Mouse (Mus musculus) stomach, postnatal 0 days (tissue): ENCODE data around the gene Gm21860.
"Not testable (repeated sequence)": the region's sequence is repeated elsewhere in the genome, so short reads cannot be mapped to it uniquely, and the experiment has no call there.

Source experiments
- CTCF ChIP-seq: IDR thresholded peaks from 2 replicates; pipeline ENCODE4 v1.5.1; 2016; ENCODE audit warnings: antibody characterized with exemption, low read depth, mild to moderate bottlenecking, moderate library complexity
- EP300 ChIP-seq: optimal IDR thresholded peaks from 2 replicates; pipeline ENCODE3; 2016; ENCODE audit warnings: antibody characterized with exemption

DNA sequence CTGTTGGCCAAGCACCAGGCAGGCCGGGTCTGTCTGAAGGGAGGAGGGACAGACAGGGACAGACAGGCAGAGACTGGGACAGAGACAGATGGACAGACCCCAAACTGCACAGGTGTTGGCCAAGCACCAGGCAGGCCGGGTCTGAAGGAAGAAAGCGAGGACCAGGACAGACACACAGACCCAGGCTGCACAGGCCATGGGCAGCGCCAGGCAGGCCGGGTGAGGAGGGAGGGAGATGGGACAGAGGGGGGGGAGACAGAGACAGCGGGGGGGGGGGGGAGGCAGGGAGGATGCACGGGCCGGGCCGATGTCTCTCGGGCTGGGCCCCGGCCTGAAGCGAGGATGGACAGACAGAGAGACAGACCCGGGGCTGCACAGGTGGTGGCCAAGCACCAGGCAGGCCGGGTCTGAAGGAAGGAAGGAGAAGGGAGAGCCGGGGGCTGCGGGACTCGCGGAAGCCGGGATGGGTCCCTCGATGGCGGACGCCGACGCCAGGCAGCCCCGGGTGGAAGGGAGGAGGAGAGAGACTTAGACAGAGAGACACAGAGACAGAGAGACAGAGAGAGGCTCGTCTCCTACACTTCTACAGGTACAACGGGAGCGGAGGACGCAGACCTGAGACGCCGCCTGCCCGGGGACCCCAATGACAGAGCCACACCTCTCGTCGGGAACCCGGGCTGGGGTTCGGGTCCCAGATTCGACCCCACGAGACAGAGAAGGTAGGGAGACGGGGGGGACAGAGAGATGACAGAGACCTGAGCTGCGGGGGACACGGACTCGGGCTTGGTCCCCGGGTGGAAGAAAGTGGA, 13.0 kb downstream of the Gm21860 start:
- TF ChIP-seq CTCF, EP300: not testable (repeated sequence)
